Mouse (Mus musculus) kidney, adult 18-20 months (tissue): Measurements from ENCODE around the gene Glb1.
"Not testable (repeated sequence)": the region's sequence is repeated elsewhere in the genome, so short reads cannot be mapped to it uniquely, and the experiment has no call there.

Experiments used
- DNase-seq: peaks from one replicate; pipeline ENCODE4 v3.0.0; 2021

The Glb1 gene

GRCm38 (mm10) chr9:114502711-114503427 is 102.0 kb downstream of the Glb1 start:
- DNase-seq, result no peak

GRCm38 (mm10) chr9:114504816-114505215 is 103.9 kb downstream of the Glb1 start, which contains the start of gene Ccr4:
Ccr4 (minus strand) TSS chr9:114504916.
- DNase-seq, result no peak

- no peak for DNase-seq
These were observed 105.7 kb downstream of the Glb1 start for GRCm38 (mm10) chr9:114506564-114506963.

- no peak for DNase-seq
These were observed 106.5 kb downstream of the Glb1 start for GRCm38 (mm10) chr9:114507421-114507820.

GRCm38 (mm10) chr9:114509785-114510184 is 108.9 kb downstream of the Glb1 start:
- no peak for DNase-seq

GRCm38 (mm10) chr9:114512831-114513230 is 112.0 kb downstream of the Glb1 start:
- DNase-seq, result no peak

GRCm38 (mm10) chr9:114515364-114515763 is 114.5 kb downstream of the Glb1 start, which contains the start of gene C130032M10Rik:
C130032M10Rik (plus strand) TSS chr9:114515697.
- no peak for DNase-seq

- no peak for DNase-seq
These were observed 117.1 kb downstream of the Glb1 start for GRCm38 (mm10) chr9:114517924-114518497.

GRCm38 (mm10) chr9:114518812-114519477 is 118.1 kb downstream of the Glb1 start:
- no peak for DNase-seq

GRCm38 (mm10) chr9:114520529-114520928 is 119.7 kb downstream of the Glb1 start:
- DNase-seq, result not testable (repeated sequence)

GRCm38 (mm10) chr9:114522041-114522440 is 121.2 kb downstream of the Glb1 start:
- DNase-seq, result no peak

- no peak for DNase-seq
These were observed 121.6 kb downstream of the Glb1 start for GRCm38 (mm10) chr9:114522501-114522900.
